Mouse (Mus musculus): ENCODE results near the gene Ifnk. TPM values are rescaled to one million over a fixed set of nuclear protein-coding genes. Genes with fewer than 3 reads are reported as not detected.

The Ifnk gene
- total and polyA plus RNA-seq, 3 experiments, result not detected

DNA sequence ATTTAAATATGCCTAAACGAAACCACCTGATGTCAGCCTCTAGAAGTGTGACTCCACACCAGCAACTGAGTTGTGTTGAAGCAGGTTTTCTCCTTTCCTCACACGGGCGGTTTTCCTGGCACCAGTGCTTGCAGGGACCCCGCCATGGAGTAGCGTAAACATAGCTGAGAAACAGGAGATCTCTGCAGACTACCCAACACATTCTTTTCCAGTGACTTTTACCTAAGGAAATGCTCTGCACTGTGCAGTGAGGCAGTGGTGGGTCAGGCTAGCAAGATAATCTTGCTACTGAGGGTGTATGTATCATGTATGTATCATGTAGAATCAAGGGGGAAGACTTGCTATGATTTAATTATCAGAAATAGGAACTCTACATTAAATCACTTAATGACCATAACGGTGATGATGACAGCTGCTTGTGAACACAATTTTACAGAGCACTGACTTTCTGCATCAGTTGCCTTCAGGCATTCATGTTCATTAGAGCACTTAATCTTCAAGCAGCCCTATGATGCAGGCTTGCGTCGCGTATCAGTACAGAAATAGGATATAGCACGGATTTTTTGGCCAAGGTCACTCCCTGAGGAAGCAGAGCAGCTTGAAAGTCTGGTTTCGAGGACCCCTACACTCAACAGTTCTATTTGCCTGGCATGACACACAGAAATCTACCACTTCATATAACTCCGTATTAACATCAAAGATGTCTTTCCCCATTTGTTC is 26.2 kb downstream of the Ifnk start:
- peaks cover 0 to 4% of the 10 kb centered on the region in 2 experiments; a peak in 1 of 4 replicates for H3K4me1 ChIP-seq (ENCODE audit: control insufficient read depth in 1 of 2, insufficient read depth in 2 of 2)
- DNase-seq (ENCODE audit: extremely low read depth), result no peak
- dilution Hi-C loops (cut with MboI; ENCODE audit: extremely low pct_ligation_motif_present, extremely low pct_unique_long_range_greater_than_20kb, low sequenced_read_pairs) (no loop called here), in situ Hi-C loops (cut with MboI; ENCODE audit: low pct_ligation_motif_present, low pct_unique_long_range_greater_than_20kb, low sequenced_read_pairs) (no loop called here)
- H3K27ac ChIP-seq (ENCODE audit: insufficient read depth, low read depth), result no peak overlapping the region
- H3K27me3 ChIP-seq (replicated peaks), result no peaks in the 10 kb centered on the region
- no peak overlapping the region for H3K9ac ChIP-seq (ENCODE audit: insufficient read depth, low read depth)
- TF ChIP-seq KAT2A (IDR thresholded peaks at IDR 0.05; ENCODE audit: insufficient replicate concordance, low read length) (no peak), MAX (IDR thresholded peaks at IDR 0.05; ENCODE audit: low read length) (no peak), IRF4 (IDR thresholded peaks at IDR 0.05; ENCODE audit: low read depth, low read length) (no peak), ZMIZ1 (IDR thresholded peaks at IDR 0.05; ENCODE audit: low read depth, low read length) (no peak), MXI1 (IDR thresholded peaks at IDR 0.05; ENCODE audit: low read depth, low read length) (no peak), POLR2AphosphoS2 (IDR thresholded peaks at IDR 0.05; ENCODE audit: low read depth, low read length) (no peak), MAFK (IDR thresholded peaks at IDR 0.05; ENCODE audit: insufficient replicate concordance, low read length) (no peak), RAD21 (IDR thresholded peaks at IDR 0.05; ENCODE audit: low read depth, low read length) (no peak), EP300 (IDR thresholded peaks at IDR 0.05; ENCODE audit: low read length) (no peak), SMC3 (IDR thresholded peaks at IDR 0.05; ENCODE audit: low read depth, low read length) (no peak), SIN3A (IDR thresholded peaks at IDR 0.05; ENCODE audit: low read length) (no peak), TCF12 (IDR thresholded peaks at IDR 0.05; ENCODE audit: low read depth, low read length) (no peak), JUN (IDR thresholded peaks at IDR 0.05; ENCODE audit: insufficient read depth, low read depth, low read length) (no peak), ZC3H11A (IDR thresholded peaks at IDR 0.05; ENCODE audit: low read depth, low read length) (no peak), CHD1 (IDR thresholded peaks at IDR 0.05; ENCODE audit: low read depth, low read length) (no peak), HCFC1 (IDR thresholded peaks at IDR 0.05; ENCODE audit: low read depth, low read length) (no peak), UBTF (IDR thresholded peaks at IDR 0.05; ENCODE audit: low read depth, low read length) (no peak)
- no peak overlapping the region for H3K4me2 ChIP-seq (ENCODE audit: insufficient read depth, low read depth, poor library complexity, severe bottlenecking)
- H3K79me2 ChIP-seq (replicated peaks; ENCODE audit: control insufficient read depth, extremely low read depth, insufficient read depth, poor library complexity, severe bottlenecking), result no peaks in the 10 kb centered on the region
- no peaks in the 10 kb centered on the region for H3K9me3 ChIP-seq (replicated peaks; ENCODE audit: low read length)
- no peaks in the 10 kb centered on the region for H3K36me3 ChIP-seq (replicated peaks in 1 of 2; ENCODE audit: control insufficient read depth in 1 of 2, insufficient read depth in 1 of 2, low read length in 1 of 2)
- no peak overlapping the region for H3K4me3 ChIP-seq (replicated peaks in 1 of 3; ENCODE audit: low read depth in 2 of 3, low read length in 2 of 3, poor library complexity in 1 of 3)

DNA sequence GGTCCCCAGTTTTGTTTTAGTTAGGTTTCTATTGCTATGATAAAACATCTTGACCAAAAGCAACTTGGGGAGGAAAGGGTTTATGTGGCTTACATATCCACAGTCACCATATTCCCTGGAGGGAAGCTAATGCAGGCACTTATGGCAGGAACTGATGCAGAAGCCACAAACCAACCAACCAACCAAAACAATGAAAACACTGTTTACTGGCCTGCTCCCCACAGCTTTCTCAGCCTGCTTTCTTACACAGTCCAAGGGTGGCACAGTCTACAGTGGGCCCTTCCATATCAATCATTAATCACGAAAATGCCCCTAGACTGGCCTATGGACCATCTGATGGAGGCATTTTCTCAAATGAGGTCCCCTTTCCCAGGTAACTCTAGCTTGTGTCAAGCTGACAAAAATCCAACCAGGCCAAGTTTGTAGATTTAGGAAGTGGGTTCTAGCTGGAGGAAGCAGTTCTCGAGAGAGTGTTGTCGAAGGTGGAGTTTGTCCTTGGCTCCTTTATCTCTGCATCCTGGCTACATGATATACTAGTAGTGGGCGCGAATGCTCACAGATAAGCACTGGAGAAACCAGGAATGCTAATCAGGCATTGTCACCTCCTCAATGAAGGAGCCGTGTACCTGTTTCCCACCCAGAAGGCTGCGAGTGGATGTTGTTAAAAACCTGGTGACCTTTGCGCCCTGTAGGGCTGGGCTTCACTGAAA is 35.9 kb downstream of the Ifnk start:
- TF ChIP-seq HCFC1 (IDR thresholded peaks at IDR 0.05; ENCODE audit: low read depth, low read length) (no peak), ZNF384 (IDR thresholded peaks at IDR 0.05; ENCODE audit: low read depth, low read length) (no peak), MAZ (IDR thresholded peaks at IDR 0.05; ENCODE audit: low read depth, low read length) (no peak), USF1 (IDR thresholded peaks at IDR 0.05; ENCODE audit: low read depth, low read length) (no peak), MAX (IDR thresholded peaks at IDR 0.05; ENCODE audit: low read length) (no peak), KAT2A (IDR thresholded peaks at IDR 0.05; ENCODE audit: insufficient replicate concordance, low read length) (no peak), MEF2A (IDR thresholded peaks at IDR 0.05; ENCODE audit: borderline replicate concordance, low read depth, low read length) (no peak), RCOR1 (conservative IDR thresholded peaks at IDR 0.05; ENCODE audit: low read depth, low read length) (no peak), CHD2 (IDR thresholded peaks at IDR 0.05; ENCODE audit: low read length) (no peak), POLR2A (IDR thresholded peaks at IDR 0.05; ENCODE audit: low read depth, low read length) (no peak)
- H3K9ac ChIP-seq (ENCODE audit: insufficient read depth, low read depth), result no peak overlapping the region
- H3K79me2 ChIP-seq (replicated peaks; ENCODE audit: control insufficient read depth, extremely low read depth, insufficient read depth, poor library complexity, severe bottlenecking), result no peaks in the 10 kb centered on the region
- dilution Hi-C loops (cut with MboI; ENCODE audit: extremely low pct_ligation_motif_present, extremely low pct_unique_long_range_greater_than_20kb, low sequenced_read_pairs), result no loop called here
- H3K27ac ChIP-seq (ENCODE audit: insufficient read depth, low read depth), result no peak overlapping the region
- no peaks in the 10 kb centered on the region for H3K4me1 ChIP-seq (ENCODE audit: control insufficient read depth in 1 of 2, insufficient read depth in 2 of 2)
- in situ Hi-C loops (cut with MboI; ENCODE audit: low pct_ligation_motif_present, low pct_unique_long_range_greater_than_20kb, low sequenced_read_pairs), result no loop called here
- no peak overlapping the region for H3K4me3 ChIP-seq (replicated peaks in 1 of 3; ENCODE audit: low read depth in 2 of 3, low read length in 2 of 3, poor library complexity in 1 of 3)
- H3K4me2 ChIP-seq (ENCODE audit: insufficient read depth, low read depth, poor library complexity, severe bottlenecking), result no peak overlapping the region
- H3K36me3 ChIP-seq (replicated peaks in 1 of 2; ENCODE audit: control insufficient read depth in 1 of 2, insufficient read depth in 1 of 2, low read length in 1 of 2), result peaks cover 30 to 40% of the 10 kb centered on the region in 2 experiments
- no peaks in the 10 kb centered on the region for H3K9me3 ChIP-seq (replicated peaks; ENCODE audit: low read length)
- H3K27me3 ChIP-seq (replicated peaks), result no peaks in the 10 kb centered on the region
- DNase-seq (ENCODE audit: extremely low read depth), result no peak

All from CH12.LX (cell line).